Mouse (Mus musculus) left cerebral cortex, adult 18-20 months (tissue): Measurements from ENCODE around the gene Zfp710. TPM values are rescaled to one million over a fixed set of nuclear protein-coding genes. Genes with fewer than 3 reads are reported as not detected.
"Not testable (repeated sequence)": the region's sequence is repeated elsewhere in the genome, so short reads cannot be mapped to it uniquely, and the experiment has no call there.

Experiments
- DNase-seq, 2 experiments: peaks; one replicate each; pipeline ENCODE4 v3.0.0; 2021 to 2022; ENCODE audit warnings: low spot score in 2 of 2, mixed read lengths in 1 of 2
- total RNA-seq, 2 experiments: library from RNA; stranded (reverse); gene quantifications; 2 replicates each; pipeline ENCODE4 v1.2.3; 2021

The Zfp710 gene
- total RNA-seq, 2 experiments from 2014 or later: 19.4 to 22.1 TPM

GRCm38 (mm10) chr7:80026118-80026989 lies 1.7 kb downstream of the Zfp710 start:
- DNase-seq: peak; percentile 38 to 65

DNA sequence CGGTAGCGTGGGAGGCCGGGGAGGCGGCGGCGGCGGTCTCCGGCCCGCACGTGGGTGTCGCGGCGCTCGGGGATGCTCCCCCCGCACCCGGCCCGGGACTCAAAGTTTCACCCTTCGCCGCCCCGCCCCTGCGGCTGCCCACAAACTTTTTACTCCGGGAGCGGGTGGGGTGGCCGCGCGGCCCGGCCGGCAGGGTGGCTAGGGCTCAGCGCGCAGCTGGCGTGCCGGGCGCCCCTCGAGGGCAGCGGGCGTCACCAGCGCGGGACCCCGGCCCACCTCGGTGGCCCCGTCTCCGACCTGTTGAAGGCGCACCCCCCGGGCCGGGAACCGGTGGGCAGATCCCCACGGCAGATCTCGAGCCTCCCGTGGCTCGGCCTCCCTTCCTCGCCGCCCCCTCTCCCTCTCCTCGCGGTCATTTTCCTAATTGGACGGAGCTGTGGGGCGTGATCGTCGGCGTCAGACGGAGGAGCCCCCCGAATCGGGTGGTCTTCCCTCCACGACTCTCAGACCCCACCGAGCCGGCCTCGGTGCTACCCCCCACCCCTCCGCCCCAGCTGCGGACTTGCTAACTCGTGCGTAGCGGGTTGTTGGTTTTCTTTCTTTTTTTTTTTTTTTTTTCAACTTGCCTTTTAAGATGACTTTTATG lies 2.5 kb downstream of the Zfp710 start:
- DNase-seq: peak; percentile 51 to 65

DNA sequence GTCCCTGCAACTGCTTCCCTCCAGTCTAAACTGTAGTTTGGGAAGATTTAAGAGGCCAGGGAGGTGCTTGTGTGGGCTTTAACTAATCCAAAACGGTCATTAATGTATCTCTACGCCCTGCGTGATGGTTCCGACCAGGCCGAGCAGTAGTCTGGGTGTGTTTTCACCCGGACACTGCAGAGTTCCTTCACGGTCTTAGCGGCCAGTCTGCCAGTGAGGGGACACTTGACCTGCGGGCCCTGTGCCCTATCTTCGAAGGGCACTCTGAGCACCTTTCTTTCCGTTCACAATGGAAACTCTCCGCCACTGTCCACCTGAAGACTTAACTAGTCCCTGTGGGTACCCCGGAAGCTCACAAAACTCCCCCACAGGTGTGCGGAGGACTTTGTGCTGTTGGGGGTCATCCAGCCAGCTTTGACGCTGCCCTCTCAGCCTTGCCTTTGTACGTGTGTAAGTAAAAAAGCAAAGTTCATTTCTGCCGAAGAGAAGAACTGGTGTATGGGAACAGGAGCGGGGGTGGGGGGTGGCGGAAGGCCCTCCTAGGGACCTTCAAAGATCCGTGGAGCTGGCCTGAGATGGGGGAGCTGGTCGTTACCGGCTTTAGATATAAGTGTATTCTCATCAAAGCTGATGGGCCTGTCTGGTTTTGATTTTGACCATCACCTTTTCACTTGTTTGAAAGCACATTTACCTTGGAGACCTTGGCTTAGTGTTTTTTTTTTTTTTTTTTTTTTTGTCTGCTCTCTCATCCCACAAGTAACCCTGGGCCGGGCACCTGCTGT lies 3.2 kb downstream of the Zfp710 start:
- peak in 1 of 2 experiments; percentile 17 for DNase-seq

GRCm38 (mm10) chr7:80028418-80028720 lies 3.8 kb downstream of the Zfp710 start:
- DNase-seq: no peak

DNA sequence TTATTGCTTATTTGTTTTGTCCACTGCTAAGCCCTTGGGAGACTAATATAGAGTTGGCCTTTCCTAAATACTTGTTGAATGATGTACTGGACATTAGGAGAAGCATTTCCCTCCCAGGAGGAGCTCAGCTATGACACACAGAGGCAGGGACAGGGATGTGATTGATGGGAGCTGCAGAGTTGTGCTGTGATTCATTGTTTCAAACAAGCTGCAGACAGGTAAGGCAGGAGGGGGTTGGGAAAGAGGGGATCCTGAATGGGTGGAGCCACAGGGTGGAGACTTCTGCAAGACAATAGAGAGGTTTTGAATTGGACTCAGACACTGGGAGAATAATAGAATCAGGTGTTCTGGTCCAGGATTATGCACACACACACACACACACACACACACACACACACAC lies 5.4 kb downstream of the Zfp710 start:
- no peak for DNase-seq

DNA sequence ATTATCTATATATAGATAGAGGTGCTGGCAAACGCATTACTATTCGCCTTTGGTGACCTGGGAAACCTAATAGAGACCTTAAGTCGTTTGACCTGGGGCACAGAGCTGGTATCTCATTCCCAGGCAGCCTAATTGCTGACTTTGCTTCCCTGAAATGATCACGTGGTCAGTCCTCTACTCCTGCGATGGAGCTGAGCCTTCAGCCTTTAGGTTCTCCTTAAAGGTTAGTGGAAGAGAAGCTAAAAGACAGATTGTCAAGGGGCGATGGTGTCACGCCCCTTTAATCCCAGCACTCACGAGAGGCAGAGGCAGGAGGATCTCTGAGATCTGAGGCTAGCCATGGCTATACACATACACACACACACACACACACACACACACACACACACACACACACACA lies 5.9 kb downstream of the Zfp710 start:
- DNase-seq: no peak

- DNase-seq: no peak
Observed at GRCm38 (mm10) chr7:80030987-80031386, 6.4 kb downstream of the Zfp710 start.

DNA sequence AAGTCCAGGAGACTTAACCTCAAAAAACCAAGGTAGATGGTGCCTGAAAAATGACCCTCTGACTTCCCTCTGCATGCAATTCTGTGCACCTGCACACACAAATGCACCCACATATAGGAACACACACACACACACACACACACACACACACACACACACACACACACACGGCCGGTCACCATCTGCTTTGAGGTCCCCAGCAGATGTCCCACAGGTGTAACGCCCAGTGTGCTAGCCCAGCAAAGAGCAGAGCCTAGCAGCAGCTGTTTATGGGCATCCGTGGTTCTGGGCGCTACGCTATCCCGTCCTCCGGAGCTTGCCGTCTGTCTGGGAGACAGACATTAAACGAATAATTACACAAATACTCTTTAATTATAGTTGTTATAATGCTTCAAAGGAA lies 6.9 kb downstream of the Zfp710 start:
- DNase-seq: no peak

DNA sequence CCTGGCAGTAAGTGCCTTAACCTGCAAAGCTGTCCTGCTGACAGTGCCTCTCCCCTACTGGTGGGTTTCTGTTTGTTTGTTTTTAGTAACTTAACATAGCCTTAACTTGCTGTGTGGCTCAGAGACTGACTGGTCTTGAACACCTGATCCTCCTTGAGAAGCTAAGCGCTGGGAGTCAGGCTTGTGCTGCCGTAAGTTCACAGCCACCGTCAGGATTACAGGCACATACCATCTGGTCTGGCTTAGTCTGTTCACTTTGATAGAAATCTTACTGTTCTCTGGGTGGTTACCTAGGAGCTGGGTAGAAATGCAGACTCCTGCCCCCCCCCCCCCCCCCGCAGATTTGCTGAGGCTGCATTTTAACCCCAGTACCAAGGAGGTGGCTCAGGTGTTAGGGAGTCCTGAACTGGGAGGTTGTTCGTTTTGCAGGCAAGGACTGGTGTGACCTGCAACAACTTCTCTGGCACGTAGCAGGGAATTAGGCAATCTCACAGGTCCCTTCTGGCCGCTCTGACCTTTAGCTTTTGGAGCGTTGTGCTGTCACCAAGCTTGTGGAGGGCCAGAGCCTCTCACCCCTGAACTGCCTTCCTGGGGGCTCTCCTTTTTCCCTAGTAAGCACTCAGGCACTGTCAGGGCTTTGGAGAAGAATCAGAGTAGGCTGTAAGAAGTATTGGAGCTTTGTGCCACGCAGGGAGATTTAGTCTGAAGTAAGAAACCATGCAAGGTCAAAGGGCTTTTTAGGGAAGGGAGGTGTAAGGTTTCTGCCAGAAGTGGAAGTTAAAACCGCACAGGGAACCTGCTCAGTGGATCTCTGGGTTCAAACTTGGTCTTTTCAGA lies 7.8 kb downstream of the Zfp710 start:
- DNase-seq: no peak

- DNase-seq: no peak
Observed at GRCm38 (mm10) chr7:80033064-80033717, 8.6 kb downstream of the Zfp710 start.

- no peak for DNase-seq
Observed at GRCm38 (mm10) chr7:80033771-80034170, 9.2 kb downstream of the Zfp710 start.

DNA sequence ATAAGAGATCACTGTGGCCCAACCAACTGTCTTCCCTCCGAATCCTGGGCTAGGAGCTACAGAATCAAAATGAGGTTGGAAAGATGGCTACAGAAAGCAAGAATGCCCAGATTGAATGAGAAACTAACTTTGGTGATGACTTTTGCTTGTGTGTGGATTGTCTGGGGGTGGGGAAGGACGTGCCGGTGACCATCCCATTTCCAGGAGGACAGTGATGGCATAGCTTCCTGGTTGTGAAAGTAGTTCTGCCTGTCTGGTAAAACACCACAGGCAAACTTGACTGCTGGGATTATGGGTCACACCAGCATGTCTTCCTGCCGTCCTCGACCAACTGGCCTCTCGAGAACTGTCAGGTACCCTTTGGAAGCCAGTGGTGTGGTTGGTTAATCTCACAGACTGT lies 10.5 kb downstream of the Zfp710 start:
- DNase-seq: no peak

- no peak for DNase-seq
Observed at GRCm38 (mm10) chr7:80035748-80036147, 11.1 kb downstream of the Zfp710 start.

- DNase-seq: peak; percentile 23 to 46
Observed at GRCm38 (mm10) chr7:80039699-80040098, 15.1 kb downstream of the Zfp710 start.

GRCm38 (mm10) chr7:80044170-80044569 lies 19.6 kb downstream of the Zfp710 start:
- DNase-seq: no peak

GRCm38 (mm10) chr7:80047041-80047440 lies 22.4 kb downstream of the Zfp710 start:
- no peak for DNase-seq

- DNase-seq: no peak
Observed at GRCm38 (mm10) chr7:80049746-80050145, 25.1 kb downstream of the Zfp710 start.

DNA sequence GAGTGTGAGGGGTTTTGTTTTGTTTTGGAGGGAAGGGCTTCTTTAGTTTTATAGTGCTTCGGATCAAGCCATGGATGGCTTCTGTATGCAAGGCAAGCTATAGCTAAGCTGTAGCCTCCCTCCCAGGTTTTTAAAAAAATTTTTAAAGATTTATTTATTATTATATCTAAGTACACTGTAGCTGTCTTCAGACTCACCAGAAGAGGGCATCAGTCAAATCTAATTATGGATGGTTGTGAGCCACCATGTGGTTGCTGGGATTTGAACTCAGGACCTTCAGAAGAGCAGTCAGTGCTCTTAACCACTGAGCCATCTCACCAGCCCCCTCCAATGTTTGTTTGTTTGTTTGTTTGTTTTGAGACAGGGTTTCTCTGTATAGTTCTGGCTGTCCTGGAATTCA lies 25.8 kb downstream of the Zfp710 start:
- not testable (repeated sequence) for DNase-seq

DNA sequence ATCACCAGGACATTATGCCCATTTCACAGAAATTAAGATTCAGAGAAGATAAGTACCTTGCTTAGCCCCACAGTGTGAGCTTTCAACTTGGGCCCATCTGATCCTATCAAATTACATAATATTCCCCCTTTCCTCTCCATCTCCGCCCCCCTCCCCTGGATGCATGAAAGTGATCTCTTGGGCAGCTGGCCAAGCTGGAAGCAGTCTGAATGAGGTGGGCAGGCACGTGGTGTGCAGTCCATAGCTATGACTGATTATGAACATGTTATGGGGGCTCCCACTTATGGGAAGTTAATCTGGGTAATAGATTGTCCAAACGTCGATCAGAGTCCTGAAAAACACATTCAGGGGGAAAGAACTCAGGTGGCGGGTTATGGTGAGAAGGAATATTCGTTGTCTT lies 27.2 kb downstream of the Zfp710 start:
- no peak for DNase-seq

DNA sequence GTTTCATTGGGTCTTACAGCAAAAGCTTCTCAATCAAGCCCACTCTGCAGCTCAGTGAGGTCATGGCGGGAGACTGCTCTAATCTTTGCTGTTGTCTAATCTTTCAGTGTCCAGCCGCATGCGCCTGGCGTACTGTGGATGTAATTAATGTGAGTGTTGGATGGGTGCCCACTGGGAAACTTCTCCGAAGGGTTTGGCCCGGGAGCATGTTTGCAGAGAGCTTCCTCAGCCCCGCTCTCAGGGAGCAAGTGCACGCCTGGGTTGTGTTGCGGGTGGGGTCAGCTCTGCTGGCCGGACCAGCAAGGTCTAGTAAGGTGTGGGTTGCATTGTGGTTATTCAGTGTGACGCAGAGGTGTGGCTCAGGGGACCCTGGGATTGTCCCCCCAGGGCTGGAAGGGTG lies 27.6 kb downstream of the Zfp710 start:
- no peak for DNase-seq

DNA sequence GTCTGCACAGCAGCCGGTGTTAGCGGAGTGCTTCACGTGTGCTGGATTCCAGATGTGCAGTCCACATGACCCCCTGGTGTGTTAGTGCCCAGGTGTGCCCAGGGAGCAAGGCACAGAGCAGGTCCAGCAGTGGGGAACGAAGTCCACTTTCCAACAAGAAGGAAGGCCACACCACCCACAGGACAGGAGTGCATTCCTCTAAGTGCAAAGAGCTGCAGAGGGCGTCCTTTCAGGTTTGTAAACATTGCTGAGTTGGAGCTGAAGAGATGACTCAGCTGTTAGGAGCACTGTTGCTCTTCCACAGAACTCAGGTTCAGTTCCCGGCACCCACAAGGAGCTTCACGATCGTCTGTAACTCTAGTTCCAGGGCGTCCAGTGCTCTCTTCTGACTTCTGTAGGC lies 28.5 kb downstream of the Zfp710 start:
- no peak for DNase-seq
